In the genomic region with DNA sequence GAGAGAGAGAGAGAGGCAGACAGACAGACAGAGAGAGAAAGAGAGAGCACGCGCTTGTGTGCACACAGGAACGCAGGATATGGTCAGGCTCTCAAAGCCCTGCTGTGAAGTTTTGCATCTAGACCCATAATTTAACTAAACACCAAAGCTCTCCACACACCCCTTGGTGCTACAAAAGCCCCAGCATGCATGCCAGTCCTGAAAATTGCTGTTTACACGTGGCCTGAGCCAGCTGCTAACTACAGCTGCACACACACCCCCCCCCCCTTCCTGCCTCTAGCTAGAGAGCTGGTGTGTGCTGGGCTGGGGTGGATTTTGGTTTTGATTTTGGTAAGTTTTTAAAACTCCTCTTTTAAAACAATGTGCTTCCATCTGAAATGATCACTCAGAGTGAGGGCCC, we compare ENCODE assay signal across 9 mouse cellular contexts.
A peak's percentile ranks its signal among the peaks of the same experiment; 100 is the strongest.
DNase-seq lines count a peak whose midpoint lies in the region; ATAC-seq and TF ChIP-seq lines count a peak whose summit lies in the region.
"Had no signal": no experiment of that assay in that cellular context is flagged by ENCODE, and none has a peak within 500 bp of the region (broad histone marks: within the 10 kb centered on the region; RNA-seq: fewer than 3 reads in every experiment).

No protein-coding gene starts in this region.

- no peaks in the 10 kb centered on the region for H3K9me3 ChIP-seq in hindbrain, embryonic 13.5 days
- H3K9me3 ChIP-seq in hindbrain, postnatal 0 days (ENCODE audit: low read length), result no peaks in the 10 kb centered on the region
- H3K9me3 ChIP-seq in embryonic facial prominence, embryonic 10.5 days, result no peaks in the 10 kb centered on the region
- H3K9me3 ChIP-seq in neural tube, embryonic 12.5 days, result no peaks in the 10 kb centered on the region

- no peak overlapping the region for H3K4me3 ChIP-seq in hindbrain, embryonic 13.5 days
- no peak overlapping the region for H3K4me3 ChIP-seq in hindbrain, postnatal 0 days (ENCODE audit: low read length)
- no peak overlapping the region for H3K4me3 ChIP-seq in embryonic facial prominence, embryonic 10.5 days
- no peak overlapping the region for H3K4me3 ChIP-seq in neural tube, embryonic 12.5 days

- no peak for DNase-seq in hindbrain, postnatal 0 days (ENCODE audit: low spot score)
- peak; percentile 65 for DNase-seq in CD4-positive helper T cell, adult 2 months (ENCODE audit: low read depth, low spot score)
- DNase-seq in embryonic facial prominence, embryonic 10.5 days (ENCODE audit: low spot score), result peak; percentile 34
- DNase-seq in layer of hippocampus, adult 9-10 months (ENCODE audit: low spot score), result no peak
- no peak for DNase-seq in left cerebral cortex, adult 8-10 months (ENCODE audit: low spot score in 2 of 2)
- DNase-seq in ovary, postnatal 14 days (ENCODE audit: low spot score), result no peak
- DNase-seq: midbrain, embryonic 14.5 days had no signal

- TF ChIP-seq CTCF in hindbrain, postnatal 0 days (IDR thresholded peaks at IDR 0.05; ENCODE audit: low read depth), result no peak

- H3K27ac ChIP-seq in hindbrain, embryonic 13.5 days, result peak overlapping the region; percentile 72
- H3K27ac ChIP-seq in hindbrain, postnatal 0 days, result no peak overlapping the region
- peak overlapping the region; percentile 78; the same call in 1 of the 2 replicates for H3K27ac ChIP-seq in embryonic facial prominence, embryonic 10.5 days (replicated peaks)
- peak overlapping the region; percentile 22; the same call in 1 of the 2 replicates for H3K27ac ChIP-seq in neural tube, embryonic 12.5 days

- 59% methylated on average over 4 of the region's 4 CpGs for WGBS in hindbrain, embryonic 13.5 days
- WGBS in hindbrain, postnatal 0 days, result 48% methylated on average over 4 of the region's 4 CpGs
- WGBS in embryonic facial prominence, embryonic 10.5 days, result 56% methylated on average over 4 of the region's 4 CpGs
- WGBS in neural tube, embryonic 12.5 days, result 37% methylated on average over 3 of the region's 4 CpGs

- H3K4me2 ChIP-seq in hindbrain, embryonic 13.5 days, result no peak overlapping the region
- H3K4me2 ChIP-seq in hindbrain, postnatal 0 days (ENCODE audit: low read depth, low read length), result no peak overlapping the region
- no peak overlapping the region for H3K4me2 ChIP-seq in neural tube, embryonic 12.5 days (replicated peaks)

- H3K27me3 ChIP-seq in hindbrain, embryonic 13.5 days, result no peaks in the 10 kb centered on the region
- no peaks in the 10 kb centered on the region for H3K27me3 ChIP-seq in hindbrain, postnatal 0 days (ENCODE audit: insufficient read depth, low read length)
- H3K27me3 ChIP-seq in embryonic facial prominence, embryonic 10.5 days (replicated peaks; ENCODE audit: low read depth, poor library complexity, severe bottlenecking), result no peaks in the 10 kb centered on the region
- H3K27me3 ChIP-seq in neural tube, embryonic 12.5 days (replicated peaks), result no peaks in the 10 kb centered on the region

- H3K9ac ChIP-seq in hindbrain, embryonic 13.5 days, result no peak overlapping the region
- H3K9ac ChIP-seq in hindbrain, postnatal 0 days (replicated peaks; ENCODE audit: low read length), result no peak overlapping the region
- no peak overlapping the region for H3K9ac ChIP-seq in neural tube, embryonic 12.5 days

- H3K36me3 ChIP-seq in hindbrain, embryonic 13.5 days, result no peaks in the 10 kb centered on the region
- H3K36me3 ChIP-seq in hindbrain, postnatal 0 days (ENCODE audit: insufficient read depth, low read length), result no peaks in the 10 kb centered on the region
- peaks cover 49% of the 10 kb centered on the region for H3K36me3 ChIP-seq in embryonic facial prominence, embryonic 10.5 days (replicated peaks)
- no peaks in the 10 kb centered on the region for H3K36me3 ChIP-seq in neural tube, embryonic 12.5 days

- ATAC-seq in hindbrain, embryonic 13.5 days (ENCODE audit: low FRiP score), result no peak
- ATAC-seq in hindbrain, postnatal 0 days, result no peak
- no peak for ATAC-seq in neural tube, embryonic 12.5 days (ENCODE audit: low FRiP score, low read depth)

- H3K4me1 ChIP-seq in hindbrain, embryonic 13.5 days (replicated peaks), result peaks cover 82% of the 10 kb centered on the region
- H3K4me1 ChIP-seq in hindbrain, postnatal 0 days (ENCODE audit: insufficient read depth, low read length), result peaks cover 13% of the 10 kb centered on the region
- H3K4me1 ChIP-seq in embryonic facial prominence, embryonic 10.5 days, result peaks cover 81% of the 10 kb centered on the region
- peaks cover 73% of the 10 kb centered on the region for H3K4me1 ChIP-seq in neural tube, embryonic 12.5 days

Comparison
In these comparisons a context has a peak if more than half of its experiments do, and no peak if none do; other contexts are left out.
1. DNase-seq: peak in CD4-positive helper T cell, adult 2 months (single experiment) and embryonic facial prominence, embryonic 10.5 days (single experiment); none in hindbrain, postnatal 0 days (single experiment), layer of hippocampus, adult 9-10 months (single experiment), left cerebral cortex, adult 8-10 months (0 of 2) and ovary, postnatal 14 days (single experiment).